Mouse (Mus musculus) bone marrow, adult 2 months (tissue): ENCODE data around the gene Orm3. TPM values are rescaled to one million over a fixed set of nuclear protein-coding genes. Genes with fewer than 3 reads are reported as not detected.

Experiments used
- H3K27ac ChIP-seq: fragments of 200-500 bp; 2 replicates; pipeline ENCODE4 v1.5.1; 2012; ENCODE audit warnings: low read depth, mild to moderate bottlenecking, control low read depth, inconsistent platforms, low read length; ENCODE audit not compliant: control insufficient read depth, poor library complexity, insufficient read depth
- H3K4me1 ChIP-seq: fragments of 200-500 bp; 2 replicates; pipeline ENCODE4 v1.6.1; 2011; ENCODE audit warnings: low read length; ENCODE audit not compliant: control insufficient read depth, insufficient read depth
- H3K4me3 ChIP-seq: fragments of 200-500 bp; replicated peaks from 2 replicates; pipeline ENCODE3; 2011; ENCODE audit warnings: mild to moderate bottlenecking, low read depth, low read length, control low read depth; ENCODE audit not compliant: control insufficient read depth
- CTCF ChIP-seq: fragments of 200-500 bp; IDR thresholded peaks from 2 replicates; pipeline ENCODE4 v1.5.1; 2011; ENCODE audit warnings: low read length, control low read depth; ENCODE audit not compliant: control insufficient read depth, insufficient read depth
- POLR2A ChIP-seq: fragments of 200-500 bp; IDR thresholded peaks from 2 replicates; pipeline ENCODE4 v1.6.1; 2011; ENCODE audit warnings: low read depth, mild to moderate bottlenecking, control low read depth, low read length, borderline replicate concordance; ENCODE audit not compliant: control insufficient read depth
- WGBS: fragments of 180-500 bp; shearing (Covaris S2); methylation state at CpG from one replicate; pipeline ENCODE4 v1.1.7; 2018; 5-methylcytosine and 5-hydroxymethylcytosine counted together
- polyA plus RNA-seq: library from polyadenylated mRNA; stranded (reverse); fragments of >200 nt; gene quantifications from 2 replicates; pipeline ENCODE4 v1.2.4, GENCODE M21; 2011; ENCODE audit warnings: low replicate concordance; ENCODE audit not compliant: missing spikeins, insufficient read depth, insufficient read length

Gene Orm3
- polyA plus RNA-seq, 1 experiment, result not detected

GRCm38 (mm10) chr4:63402056-63402455 is 46.1 kb downstream of the Orm3 start:
- TF ChIP-seq CTCF (no peak), POLR2A (no peak)
- Histone ChIP-seq H3K4me1 (peaks cover 21% of the 10 kb centered on the region), H3K27ac (peak overlapping the region; percentile 97), H3K4me3 (peak overlapping the region; percentile 89)
- WGBS, result 4% methylated on average over 10 of the region's 10 CpGs

GRCm38 (mm10) chr4:63402558-63402957 is 46.6 kb downstream of the Orm3 start:
- H3K4me1 ChIP-seq, result peaks cover 21% of the 10 kb centered on the region
- H3K4me3 ChIP-seq, result peak overlapping the region; percentile 89
- TF ChIP-seq CTCF (no peak), POLR2A (no peak)
- H3K27ac ChIP-seq, result peak overlapping the region; percentile 97
- 2% methylated on average over 6 of the region's 6 CpGs for WGBS

- peaks cover 19% of the 10 kb centered on the region for H3K4me1 ChIP-seq
- H3K27ac ChIP-seq, result peak within 1 kb of the TSS; percentile 97
- TF ChIP-seq POLR2A (peak; percentile 98), CTCF (no peak)
- 5% methylated on average over 17 of the region's 17 CpGs for WGBS
- peak within 1 kb of the TSS; percentile 89 for H3K4me3 ChIP-seq
Measured at GRCm38 (mm10) chr4:63403040-63403959, 47.3 kb downstream of the Orm3 start, which contains the start of gene Akna. Gene Akna, minus strand, starts transcription at chr4:63403354.

GRCm38 (mm10) chr4:63404205-63404604 is 48.2 kb downstream of the Orm3 start:
- TF ChIP-seq POLR2A, result peak; percentile 40; the same call in 1 of the 2 replicates
- TF ChIP-seq CTCF, result no peak
- Histone ChIP-seq H3K4me1 (peaks cover 15% of the 10 kb centered on the region), H3K4me3 (peak overlapping the region; percentile 21), H3K27ac (peak overlapping the region; percentile 97)
- WGBS, result 15% methylated on average over 7 of the region's 7 CpGs

GRCm38 (mm10) chr4:63405051-63405450 is 49.1 kb downstream of the Orm3 start:
- Histone ChIP-seq H3K4me1 (peaks cover 15% of the 10 kb centered on the region), H3K4me3 (no peak overlapping the region), H3K27ac (peak overlapping the region; percentile 97)
- WGBS, result 27% methylated on average over 7 of the region's 7 CpGs
- no peak for TF ChIP-seq POLR2A
- TF ChIP-seq CTCF, result no peak

GRCm38 (mm10) chr4:63405683-63406082 is 49.7 kb downstream of the Orm3 start:
- no peak for TF ChIP-seq POLR2A
- TF ChIP-seq CTCF, result no peak
- peak overlapping the region; percentile 97 for H3K27ac ChIP-seq
- WGBS, result 18% methylated on average over 4 of the region's 4 CpGs

GRCm38 (mm10) chr4:63408247-63408646 is 52.3 kb downstream of the Orm3 start:
- Histone ChIP-seq H3K4me1 (peaks cover 13% of the 10 kb centered on the region), H3K27ac (no peak overlapping the region), H3K4me3 (no peak overlapping the region)
- no peak for TF ChIP-seq POLR2A
- TF ChIP-seq CTCF, result no peak
- WGBS, result 76% methylated on average over 7 of the region's 7 CpGs

More at GRCm38 (mm10) chr4:63405683-63406082, 49.7 kb downstream of the Orm3 start:
- no peak overlapping the region for H3K4me3 ChIP-seq
- H3K4me1 ChIP-seq, result peaks cover 15% of the 10 kb centered on the region

GRCm38 (mm10) chr4:63408649-63409048 is 52.7 kb downstream of the Orm3 start:
- TF ChIP-seq CTCF (peak; percentile 90), POLR2A (no peak)
- 10% methylated on average over 8 of the region's 8 CpGs for WGBS
- Histone ChIP-seq H3K4me1 (peaks cover 11% of the 10 kb centered on the region), H3K4me3 (peak overlapping the region; percentile 44), H3K27ac (no peak overlapping the region)

Other genes with a start within 250 kb of the Orm3 start
- gene Ambp, start 201.4 kb upstream of the Orm3 start, polyA plus RNA-seq, result 2.6 and 11.2 TPM in 2 replicates
- not detected in 2 replicates for gene Kif12, start 184.0 kb upstream of the Orm3 start, polyA plus RNA-seq
- gene Col27a1, start 142.2 kb upstream of the Orm3 start, polyA plus RNA-seq, result 3.1 and 6.6 TPM in 2 replicates
- 13.2 and 43.2 TPM in 2 replicates for gene Orm1, start 11.6 kb upstream of the Orm3 start, polyA plus RNA-seq
- not detected in 2 replicates for gene Orm2, start 6.3 kb downstream of the Orm3 start, polyA plus RNA-seq
- gene Akna, start 47.2 kb downstream of the Orm3 start, polyA plus RNA-seq, result 34.5 and 61.0 TPM in 2 replicates
- 1.6 and 13.0 TPM in 2 replicates for gene Whrn, start 139.8 kb downstream of the Orm3 start, polyA plus RNA-seq
- 79.7 and 87.6 TPM in 2 replicates for gene Atp6v1g1, start 188.6 kb downstream of the Orm3 start, polyA plus RNA-seq
- 5.6 and 8.5 TPM in 2 replicates for gene Tmem268, start 202.6 kb downstream of the Orm3 start, polyA plus RNA-seq
- gene Gm11213, start 249.1 kb downstream of the Orm3 start, polyA plus RNA-seq, result not detected in 2 replicates